Mouse (Mus musculus) kidney, adult 2 months (tissue): Measurements from ENCODE around the gene Cdr2. TPM values are rescaled to one million over a fixed set of nuclear protein-coding genes. Genes with fewer than 3 reads are reported as not detected.
"Not testable (repeated sequence)": the region's sequence is repeated elsewhere in the genome, so short reads cannot be mapped to it uniquely, and the experiment has no call there.

Experiments used
- DNase-seq: peaks from one replicate; pipeline ENCODE4 v3.0.0; 2021
- H3K27ac ChIP-seq: fragments of 200-500 bp; 2 replicates; pipeline ENCODE4 v1.5.1; 2012; ENCODE audit warnings: low read depth, low read length, control low read depth, inconsistent platforms; ENCODE audit not compliant: insufficient read depth
- H3K27me3 ChIP-seq: fragments of 200-500 bp; replicated peaks from 2 replicates; pipeline ENCODE4 v1.6.1; 2012; ENCODE audit warnings: mild to moderate bottlenecking, moderate library complexity, low read length, inconsistent platforms; ENCODE audit not compliant: control insufficient read depth, insufficient read depth
- H3K36me3 ChIP-seq: fragments of 200-500 bp; 2 replicates; pipeline ENCODE4 v1.6.1; 2012; ENCODE audit warnings: mild to moderate bottlenecking, moderate library complexity, low read length, inconsistent platforms; ENCODE audit not compliant: control insufficient read depth, insufficient read depth
- H3K4me1 ChIP-seq: fragments of 200-500 bp; 2 replicates; pipeline ENCODE4 v1.6.1; 2011; ENCODE audit warnings: low read length; ENCODE audit not compliant: control insufficient read depth, insufficient read depth
- H3K4me3 ChIP-seq: fragments of 200-500 bp; 2 replicates; pipeline ENCODE4 v1.5.1; 2011; ENCODE audit warnings: mild to moderate bottlenecking, low read depth, low read length, control low read depth; ENCODE audit not compliant: insufficient read depth
- CTCF ChIP-seq: fragments of 200-500 bp; conservative IDR thresholded peaks from 2 replicates; pipeline ENCODE4 v1.5.1; 2011; ENCODE audit warnings: low read depth, mild to moderate bottlenecking, control low read depth, low read length, moderate library complexity, mixed read lengths; ENCODE audit not compliant: insufficient read depth, insufficient read length
- POLR2A ChIP-seq: fragments of 200-500 bp; IDR thresholded peaks from one replicate; pipeline ENCODE4 v1.6.1; 2011; ENCODE audit warnings: low read depth, low read length, control low read depth
- WGBS: fragments of 180-500 bp; shearing (Covaris S2); methylation state at CpG from one replicate; pipeline ENCODE4 v1.1.7; 2018; 5-methylcytosine and 5-hydroxymethylcytosine counted together
- polyA plus RNA-seq: library from polyadenylated mRNA; depleted of rRNA; stranded (reverse); fragments of >200 nt; gene quantifications from 2 replicates; pipeline ENCODE4 v1.2.3, GENCODE M21; 2012

The Cdr2 gene
- polyA plus RNA-seq, 1 experiment = 30.8 TPM

GRCm38 (mm10) chr7:120991191-120991590, 9.1 kb upstream of the Cdr2 start:
- H3K4me3 ChIP-seq = no peak overlapping the region
- H3K4me1 ChIP-seq = peaks cover 8% of the 10 kb centered on the region; the same call in 1 of the 2 replicates
- TF ChIP-seq CTCF (no peak), POLR2A (no peak)
- 85% methylated on average over 8 of the region's 8 CpGs for WGBS
- no peaks in the 10 kb centered on the region for H3K27me3 ChIP-seq
- H3K36me3 ChIP-seq = no peaks in the 10 kb centered on the region
- no peak overlapping the region for H3K27ac ChIP-seq
- no peak for DNase-seq

GRCm38 (mm10) chr7:120982968-120983367, 856 bp upstream of the Cdr2 start:
- H3K36me3 ChIP-seq = no peaks in the 10 kb centered on the region
- H3K27me3 ChIP-seq = no peaks in the 10 kb centered on the region
- WGBS = 21% methylated on average over 7 of the region's 7 CpGs
- peak overlapping the region; percentile 61 for H3K4me3 ChIP-seq
- peaks cover 3% of the 10 kb centered on the region for H3K4me1 ChIP-seq
- no peak for DNase-seq
- no peak overlapping the region for H3K27ac ChIP-seq
- TF ChIP-seq CTCF (no peak), POLR2A (no peak)

GRCm38 (mm10) chr7:120980931-120981924, 884 bp downstream of the Cdr2 start:
- TF ChIP-seq POLR2A (no peak), CTCF (no peak)
- H3K4me1 ChIP-seq = peaks cover 4% of the 10 kb centered on the region
- H3K27ac ChIP-seq = no peak overlapping the region
- H3K4me3 ChIP-seq = peak overlapping the region; percentile 86
- H3K27me3 ChIP-seq = no peaks in the 10 kb centered on the region
- 8% methylated on average over 39 of the region's 39 CpGs for WGBS
- peak; percentile 63 for DNase-seq
- H3K36me3 ChIP-seq = no peaks in the 10 kb centered on the region

- no peaks in the 10 kb centered on the region for H3K36me3 ChIP-seq
- peaks cover 12% of the 10 kb centered on the region for H3K4me1 ChIP-seq
- 0 out of 2 replicates have a peak overlapping the region, but pooled peaks have one; percentile 20 for H3K27ac ChIP-seq
- TF ChIP-seq POLR2A (no peak), CTCF (no peak)
- no peak for DNase-seq
- WGBS = 82% methylated on average over 4 of the region's 4 CpGs
- H3K4me3 ChIP-seq = no peak overlapping the region
- H3K27me3 ChIP-seq = no peaks in the 10 kb centered on the region
Measured at GRCm38 (mm10) chr7:120980041-120980440, 2.1 kb downstream of the Cdr2 start.

GRCm38 (mm10) chr7:120977063-120977462, 5.0 kb downstream of the Cdr2 start:
- peak; percentile 57 for DNase-seq
- peak overlapping the region; percentile 77 for H3K27ac ChIP-seq
- no peak for TF ChIP-seq POLR2A
- TF ChIP-seq CTCF = no peak
- no peak overlapping the region for H3K4me3 ChIP-seq
- H3K36me3 ChIP-seq = no peaks in the 10 kb centered on the region
- 25% methylated on average over 7 of the region's 7 CpGs for WGBS
- peaks cover 19% of the 10 kb centered on the region for H3K4me1 ChIP-seq
- no peaks in the 10 kb centered on the region for H3K27me3 ChIP-seq

- peaks cover 19% of the 10 kb centered on the region for H3K4me1 ChIP-seq
- 79% methylated on average over 3 of the region's 3 CpGs for WGBS
- no peak overlapping the region for H3K27ac ChIP-seq
- no peak overlapping the region for H3K4me3 ChIP-seq
- DNase-seq = no peak
- no peaks in the 10 kb centered on the region for H3K27me3 ChIP-seq
- H3K36me3 ChIP-seq = no peaks in the 10 kb centered on the region
- no peak for TF ChIP-seq CTCF
- no peak for TF ChIP-seq POLR2A
Measured at GRCm38 (mm10) chr7:120974001-120974400, 8.1 kb downstream of the Cdr2 start.

- H3K27ac ChIP-seq, H3K4me3 ChIP-seq, H3K36me3 ChIP-seq, DNase-seq, H3K27me3 ChIP-seq: not testable (repeated sequence)
- 52% methylated on average over 2 of the region's 2 CpGs for WGBS
- peaks cover 15% of the 10 kb centered on the region; the same call in 1 of the 2 replicates for H3K4me1 ChIP-seq
Measured at GRCm38 (mm10) chr7:120972471-120972870, 9.6 kb downstream of the Cdr2 start.
